Mouse (Mus musculus) heart, postnatal 0 days (tissue): ENCODE results near the gene Duox1.

Experiments
- CTCF ChIP-seq: IDR thresholded peaks from 2 replicates; pipeline ENCODE4 v1.5.1; 2016; ENCODE audit warnings: antibody characterized with exemption, control low read depth, low read depth
- EP300 ChIP-seq: IDR thresholded peaks from 2 replicates; pipeline ENCODE4 v1.6.1; 2016; ENCODE audit warnings: antibody characterized with exemption, low read depth

GRCm38 (mm10) chr2:122364352-122364944, 49.0 kb downstream of the Duox1 start:
- TF ChIP-seq CTCF = no peak
- TF ChIP-seq EP300 = no peak
